Mouse (Mus musculus) skeletal muscle tissue, adult 2 months (tissue): ENCODE measurements around the gene Fry.

Experiments
- DNase-seq: peaks from one replicate; pipeline ENCODE4 v3.0.0-alpha.2; 2012; ENCODE audit warnings: low read depth, low spot score

Fry gene

DNA sequence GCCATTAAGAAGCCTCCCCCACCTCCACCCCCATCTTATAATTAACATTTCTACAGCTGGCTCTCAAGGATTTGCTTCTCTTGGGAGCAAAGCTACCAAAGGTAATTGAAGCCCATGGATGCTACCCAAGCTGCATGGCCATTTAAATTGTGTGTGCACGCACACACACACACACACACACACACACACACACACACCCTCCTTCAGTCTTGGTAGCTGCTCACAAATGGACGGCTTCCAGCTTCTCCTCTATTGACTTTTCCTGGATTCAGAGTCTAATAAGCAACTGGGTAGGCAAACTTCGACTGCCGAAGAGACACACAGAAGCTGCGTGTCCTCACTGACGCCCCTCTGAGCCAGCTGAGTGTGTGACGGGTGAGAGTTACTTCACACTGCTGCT is 11.7 kb downstream of the Fry start:
- no peak for DNase-seq

DNA sequence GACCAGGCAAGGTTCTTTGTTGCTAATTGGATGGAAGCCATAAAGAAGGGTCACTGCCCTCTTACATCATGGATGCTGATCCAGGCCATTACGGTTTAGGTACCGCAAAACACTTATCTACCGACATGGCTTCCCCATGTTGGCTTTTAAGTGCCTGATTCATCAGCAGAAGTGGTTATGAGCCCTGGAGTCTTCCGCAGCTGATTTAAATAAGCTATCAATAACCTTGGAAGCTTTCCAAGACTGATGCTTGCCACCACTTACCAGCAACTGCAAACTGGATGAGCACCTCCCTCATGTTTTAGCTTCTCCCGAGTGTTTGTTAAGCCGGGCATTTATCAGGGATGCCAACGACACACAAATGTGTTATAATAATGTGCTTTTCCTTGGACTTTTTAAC is 12.7 kb downstream of the Fry start:
- no peak for DNase-seq

DNA sequence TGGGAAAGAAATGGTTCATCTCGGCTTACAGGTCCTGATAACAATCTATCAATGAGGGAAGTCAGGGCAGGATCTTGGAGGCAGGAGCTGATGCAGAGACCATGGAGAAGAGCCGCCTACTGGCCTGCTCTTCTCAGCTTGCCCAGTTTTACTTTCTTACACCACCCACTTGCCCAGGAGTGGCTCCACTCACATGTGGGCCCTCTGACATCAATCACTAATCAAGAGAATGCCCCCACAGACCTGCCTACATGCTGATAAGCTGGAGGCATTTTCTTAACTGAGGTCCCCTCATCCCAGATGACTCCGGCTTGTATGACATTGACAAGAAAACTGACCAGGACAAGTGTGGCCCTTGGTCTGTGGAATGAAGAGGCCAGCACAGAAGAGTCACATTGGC is 16.2 kb downstream of the Fry start:
- no peak for DNase-seq

DNA sequence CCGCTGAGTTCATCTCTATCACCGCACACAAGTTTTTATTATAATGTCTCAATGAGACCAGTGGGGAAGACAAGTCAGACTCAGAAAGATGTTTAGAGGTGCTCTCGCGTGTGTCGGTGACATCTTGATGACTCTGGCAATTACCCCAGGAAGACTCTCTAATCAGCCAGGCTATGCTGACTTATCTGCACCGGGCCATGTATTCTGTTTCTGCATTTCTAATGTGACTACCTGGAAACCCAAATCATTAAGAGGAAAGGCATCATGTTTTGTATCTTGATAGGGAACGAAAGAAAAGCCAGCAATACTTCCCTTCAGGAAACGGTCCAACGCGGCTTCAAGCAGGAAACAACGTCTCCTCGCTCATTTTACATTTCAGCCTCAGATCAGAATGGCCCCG is 17.1 kb downstream of the Fry start:
- no peak for DNase-seq

DNA sequence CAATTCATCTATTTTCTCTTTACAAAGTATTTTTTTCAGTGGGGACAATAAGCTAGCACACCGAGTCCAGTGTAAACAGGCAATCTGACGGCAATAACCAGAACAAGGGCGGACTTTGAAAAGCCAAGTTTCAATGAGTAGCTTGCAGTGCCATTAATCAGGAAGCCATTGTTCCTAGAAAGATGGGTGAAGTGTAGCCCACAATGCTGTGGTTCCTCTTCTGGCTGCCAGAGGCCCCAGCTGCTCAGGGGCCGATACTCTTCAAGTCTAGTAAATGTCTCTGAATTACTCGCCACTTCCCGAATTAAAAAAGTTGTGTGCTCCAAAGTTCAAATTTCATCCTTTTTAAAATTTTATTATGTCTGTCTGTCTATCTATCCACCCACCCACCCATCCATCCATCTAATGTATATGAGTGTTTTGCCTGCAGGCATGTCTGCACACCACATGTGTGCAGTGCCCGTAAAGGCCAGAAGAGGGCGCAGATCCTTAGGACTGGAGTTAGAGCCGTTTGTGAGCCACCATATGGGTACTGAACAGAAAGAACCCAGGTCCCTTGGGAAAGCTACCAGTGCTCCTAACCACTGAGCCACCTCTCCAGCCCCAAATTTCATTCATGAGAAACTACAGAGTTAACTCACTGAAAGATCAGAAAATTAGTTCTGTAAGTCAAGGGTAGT is 19.5 kb downstream of the Fry start:
- DNase-seq: no peak

DNA sequence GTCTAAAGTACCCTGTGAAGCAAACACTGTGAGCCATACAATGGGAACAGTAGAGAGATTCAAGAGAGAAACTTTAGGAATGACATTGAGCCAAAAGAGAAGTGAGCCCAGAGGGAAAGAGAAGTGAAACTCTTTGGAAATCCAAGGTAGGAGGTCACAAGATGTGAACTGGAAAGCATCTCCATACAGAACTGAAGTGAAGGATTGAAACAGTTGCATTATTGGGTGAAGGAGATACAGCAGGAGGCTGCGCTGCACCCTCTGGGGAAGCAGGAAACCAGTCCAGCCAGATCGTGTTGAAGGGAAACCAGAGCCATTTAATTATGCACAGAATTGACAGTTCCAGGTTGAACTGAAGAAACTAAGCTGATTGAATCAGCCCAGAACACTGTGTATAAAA is 22.1 kb downstream of the Fry start:
- DNase-seq: no peak

DNA sequence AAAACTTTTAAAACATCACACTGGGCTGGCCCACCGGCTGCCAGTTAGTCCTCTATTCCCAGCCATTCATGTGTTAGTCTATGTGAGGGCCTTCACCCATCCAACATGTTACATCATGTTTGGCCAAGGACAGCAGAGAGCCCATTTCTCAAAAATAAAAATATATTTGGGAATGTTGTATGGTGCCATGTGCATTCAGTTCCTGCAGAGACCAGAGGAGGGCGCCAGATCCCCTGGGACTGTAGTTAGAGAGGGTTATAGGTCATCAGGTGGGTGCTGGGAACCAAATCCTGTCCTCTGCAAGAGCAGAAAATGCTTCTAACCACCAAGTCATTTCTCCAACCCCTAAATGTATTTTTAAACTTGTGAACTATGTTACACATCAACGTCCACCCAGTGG is 27.5 kb downstream of the Fry start:
- no peak for DNase-seq

DNA sequence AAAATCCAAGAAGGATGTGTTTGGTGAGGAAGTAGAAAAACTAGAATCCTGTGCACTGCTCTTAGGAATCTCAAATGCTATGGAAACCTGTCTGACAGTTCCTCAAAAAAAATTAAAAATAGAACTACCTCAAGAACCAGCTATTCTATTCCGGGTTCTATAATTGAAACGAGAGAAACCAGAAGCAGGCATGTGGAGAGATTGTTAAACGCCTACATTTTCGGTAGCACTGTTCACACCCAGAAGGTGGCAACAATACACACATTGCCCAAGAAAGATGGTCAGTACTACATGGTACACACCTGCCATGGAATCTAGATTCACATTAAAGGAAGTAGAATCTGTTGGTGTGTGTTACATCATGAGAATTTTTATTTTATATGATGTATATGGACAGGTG is 28.2 kb downstream of the Fry start:
- DNase-seq: no peak

DNA sequence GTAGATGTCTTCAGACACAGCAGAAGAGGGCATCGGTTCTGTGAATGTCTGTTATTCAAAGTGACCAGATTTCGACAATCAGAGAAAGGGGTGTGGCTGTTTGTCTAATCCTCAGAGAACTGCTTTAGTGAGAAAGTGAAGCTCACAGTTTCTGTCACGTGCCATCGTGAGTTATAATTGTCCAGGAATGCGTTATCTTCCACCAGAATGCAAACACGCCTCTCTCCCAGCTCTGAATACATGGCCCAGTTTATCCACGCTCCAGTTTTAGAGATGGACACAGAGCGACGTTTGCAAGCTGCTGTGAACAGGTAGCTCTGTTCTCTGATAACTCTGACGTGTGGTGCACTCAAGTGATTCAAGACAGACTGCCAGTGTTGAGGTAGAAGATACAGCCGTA is 31.3 kb downstream of the Fry start:
- no peak for DNase-seq

DNA sequence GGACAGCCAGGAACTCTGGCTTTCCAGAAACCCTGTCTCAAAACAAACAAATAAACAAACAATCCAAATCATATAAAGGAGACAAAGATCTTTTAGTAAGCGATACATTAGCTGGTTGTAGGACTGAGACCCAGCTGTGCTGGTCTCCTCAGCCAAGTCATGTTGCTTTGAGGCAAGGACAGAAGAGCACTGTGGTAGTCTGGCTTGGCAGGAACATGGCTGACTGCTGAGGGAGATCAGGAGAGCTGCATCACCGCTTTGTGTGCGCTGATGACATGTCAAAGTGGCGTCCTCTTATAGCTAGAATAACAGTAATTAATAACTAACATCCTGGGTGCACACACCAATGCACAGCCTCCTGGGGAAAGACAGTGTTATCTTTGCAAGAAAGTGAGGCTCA is 32.5 kb downstream of the Fry start:
- DNase-seq: no peak

DNA sequence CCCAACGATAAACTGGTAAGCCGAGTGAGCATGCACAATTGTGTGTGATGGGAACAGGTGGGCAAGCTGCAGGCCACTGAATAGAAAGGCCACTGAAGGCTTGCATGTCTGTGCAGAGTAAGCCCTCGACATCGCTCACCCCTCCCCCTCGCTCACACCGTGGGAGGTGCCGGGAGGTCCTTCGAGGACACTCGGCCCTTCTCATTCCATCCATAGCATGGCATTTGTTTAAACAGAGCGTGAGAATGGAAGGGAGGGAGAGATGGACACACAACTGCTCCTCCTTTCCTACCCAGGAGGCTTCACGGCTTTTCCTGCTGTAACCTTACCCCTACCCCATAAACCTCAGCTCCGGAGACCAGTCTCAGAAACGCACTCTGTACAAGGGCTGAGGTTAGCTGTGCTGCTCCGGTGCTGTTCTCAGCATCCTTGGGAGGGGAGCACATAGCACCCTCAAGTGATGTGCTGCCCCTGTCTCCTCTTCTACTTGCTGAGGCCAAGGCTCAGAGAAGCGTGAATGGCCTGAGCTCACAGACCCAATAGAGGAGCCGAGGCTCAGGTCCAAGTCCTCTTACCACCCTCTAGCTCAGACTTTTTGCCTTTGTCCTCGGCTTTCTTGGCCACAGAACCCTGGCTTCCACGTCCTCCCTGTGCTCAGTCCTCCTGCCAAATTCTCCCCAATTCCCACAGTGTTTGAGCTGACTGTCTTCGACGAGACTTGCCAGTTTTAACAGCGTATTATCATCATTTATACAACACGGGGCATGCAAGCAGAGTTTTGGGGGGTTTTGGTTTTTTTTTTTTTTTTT is 33.8 kb downstream of the Fry start:
- peak; percentile 56 for DNase-seq

DNA sequence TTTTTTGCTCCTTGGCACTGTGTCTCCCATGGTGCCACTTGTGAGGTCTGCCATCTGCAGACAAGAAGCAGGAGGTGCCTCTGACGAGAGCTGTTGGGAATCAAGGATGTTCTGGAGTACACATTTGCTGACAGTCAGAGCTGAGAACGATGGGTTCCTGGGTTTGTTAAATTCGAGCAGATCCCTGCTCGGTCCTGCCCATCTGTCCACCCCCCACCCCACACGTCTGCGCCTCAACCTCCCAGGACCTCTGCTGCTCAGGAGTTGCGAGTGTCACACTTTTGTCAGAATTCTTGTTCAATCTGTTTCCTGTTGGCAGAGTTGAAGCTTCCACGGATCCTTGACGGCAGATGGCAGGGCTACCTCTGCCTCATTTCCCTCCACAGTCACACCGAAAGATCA is 34.4 kb downstream of the Fry start:
- no peak for DNase-seq

DNA sequence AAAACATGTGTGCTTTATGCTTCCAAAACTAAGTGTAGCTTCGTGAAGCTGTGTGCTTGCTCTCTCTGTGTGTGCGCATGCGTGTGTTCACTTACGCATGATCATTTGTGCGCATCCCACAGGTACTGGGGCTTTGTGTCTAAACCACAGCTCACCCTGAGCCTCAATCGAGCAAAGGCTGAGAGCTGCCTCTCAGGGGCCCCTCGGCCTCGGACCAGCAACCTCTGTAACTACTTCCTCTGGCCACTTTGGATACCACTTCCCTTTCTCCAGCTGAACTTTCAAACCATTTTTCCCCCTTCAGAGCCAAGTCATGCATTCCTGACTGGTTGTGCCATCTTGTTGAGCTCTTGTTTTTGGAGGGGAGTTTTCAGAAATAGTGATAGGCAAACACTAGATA is 36.9 kb downstream of the Fry start:
- no peak for DNase-seq

DNA sequence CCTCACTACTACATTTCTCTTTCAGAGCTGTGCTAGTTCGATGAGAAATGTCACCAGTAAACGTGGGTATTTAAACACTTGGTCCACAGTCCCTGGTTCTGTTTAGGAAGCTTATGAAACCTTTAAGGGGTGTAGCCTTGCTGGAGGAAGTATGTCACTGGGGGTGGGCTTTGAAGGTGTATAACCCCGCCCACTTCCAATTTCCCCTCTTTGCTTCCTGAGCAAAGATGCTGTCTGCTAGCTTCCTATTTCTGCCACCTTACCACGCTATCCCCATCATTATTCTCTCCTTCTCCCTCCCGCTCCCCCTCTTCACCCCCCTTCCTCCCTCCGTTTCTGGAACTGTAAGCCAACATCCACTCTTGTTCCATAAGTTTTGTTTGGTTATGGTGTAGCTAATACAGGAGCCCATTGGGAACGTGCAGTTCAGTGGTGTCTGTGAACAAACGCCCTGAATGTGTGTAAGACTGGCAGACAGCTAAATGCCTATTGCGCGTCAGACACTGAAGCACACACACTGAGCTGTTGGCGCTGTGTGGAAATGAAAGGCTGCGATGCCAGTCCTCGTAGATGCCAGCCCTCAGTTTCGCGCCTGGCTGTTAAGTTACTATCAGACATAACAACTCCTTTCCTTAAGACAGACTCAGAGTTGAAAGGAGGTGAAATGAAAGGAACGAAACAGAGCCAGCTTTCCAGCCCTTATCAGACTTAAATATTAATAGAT is 37.8 kb downstream of the Fry start:
- no peak for DNase-seq

DNA sequence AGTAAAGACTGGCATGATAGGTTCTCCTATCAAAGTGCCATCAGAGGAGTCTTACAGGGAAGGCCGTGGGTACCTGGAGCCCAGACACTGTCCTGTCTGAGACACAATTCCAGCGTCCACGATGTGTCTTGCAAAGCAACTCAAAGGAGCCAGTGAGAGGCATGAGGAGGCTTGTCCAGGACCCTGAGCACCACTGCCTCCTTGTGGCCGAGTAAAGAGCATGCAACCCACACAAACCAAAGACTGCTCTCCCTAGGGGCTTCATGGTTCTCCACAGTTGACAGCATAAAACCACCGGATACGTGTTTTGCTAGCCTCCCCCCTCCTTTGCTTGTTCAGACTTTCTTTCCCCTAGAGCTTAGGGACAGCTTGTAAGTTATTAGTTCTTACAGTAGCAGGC is 39.2 kb downstream of the Fry start:
- DNase-seq: peak; percentile 47

DNA sequence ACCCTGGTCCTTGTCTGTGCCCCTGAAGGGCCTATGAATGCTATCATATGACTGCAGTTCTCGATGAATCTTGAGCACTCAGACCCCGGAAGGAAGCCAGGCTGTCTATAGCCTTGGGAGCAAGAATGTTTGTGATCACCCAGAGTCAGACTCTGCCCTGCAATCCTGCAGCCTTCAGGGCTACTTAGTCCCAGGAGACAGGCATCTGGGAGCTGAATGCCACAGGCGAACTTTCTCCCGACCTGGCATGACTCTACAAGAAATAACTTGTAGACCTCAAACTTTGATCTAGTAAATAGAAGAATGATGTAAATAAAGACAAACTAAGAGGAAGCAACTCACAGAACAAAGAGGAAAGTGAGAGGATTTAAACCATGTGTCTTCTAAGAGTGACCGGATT is 40.7 kb downstream of the Fry start:
- DNase-seq: no peak

DNA sequence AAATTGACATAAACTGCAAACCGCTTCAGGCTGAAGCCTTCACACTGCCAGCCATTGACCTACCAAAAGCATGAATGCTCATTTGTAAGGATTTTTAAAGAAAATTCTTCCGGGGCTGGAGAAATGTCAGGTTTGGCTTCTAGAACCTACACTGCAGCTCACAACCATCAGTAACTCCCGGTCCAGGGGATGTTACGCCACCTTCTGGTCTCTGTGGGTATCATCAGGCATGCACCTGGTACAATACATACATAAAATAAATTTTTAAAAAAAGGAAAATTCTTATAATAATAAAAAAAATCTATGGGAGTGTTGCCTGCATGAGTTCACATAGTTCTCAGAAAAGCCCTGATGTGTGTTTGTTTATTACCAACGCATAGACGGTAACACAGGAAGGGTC is 42.7 kb downstream of the Fry start:
- no peak for DNase-seq

DNA sequence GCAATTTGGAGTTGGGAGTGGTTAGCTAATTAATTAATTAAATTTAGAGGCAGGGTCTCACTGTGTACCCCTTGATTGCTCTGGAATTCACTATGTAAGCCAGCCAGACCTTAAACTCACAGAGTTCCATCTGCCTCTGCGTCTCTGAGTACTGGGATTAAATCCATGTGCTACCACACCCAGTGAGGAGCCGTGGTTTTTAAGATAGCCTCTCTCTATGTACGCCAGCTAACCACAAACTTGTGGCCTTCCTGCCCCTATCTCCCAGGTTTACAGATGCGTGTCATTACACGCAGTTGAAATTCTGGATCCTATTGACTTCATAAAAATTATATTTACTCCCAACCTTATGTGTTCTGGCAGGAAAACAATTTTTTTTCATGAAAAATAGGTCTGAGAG is 43.5 kb downstream of the Fry start:
- no peak for DNase-seq

DNA sequence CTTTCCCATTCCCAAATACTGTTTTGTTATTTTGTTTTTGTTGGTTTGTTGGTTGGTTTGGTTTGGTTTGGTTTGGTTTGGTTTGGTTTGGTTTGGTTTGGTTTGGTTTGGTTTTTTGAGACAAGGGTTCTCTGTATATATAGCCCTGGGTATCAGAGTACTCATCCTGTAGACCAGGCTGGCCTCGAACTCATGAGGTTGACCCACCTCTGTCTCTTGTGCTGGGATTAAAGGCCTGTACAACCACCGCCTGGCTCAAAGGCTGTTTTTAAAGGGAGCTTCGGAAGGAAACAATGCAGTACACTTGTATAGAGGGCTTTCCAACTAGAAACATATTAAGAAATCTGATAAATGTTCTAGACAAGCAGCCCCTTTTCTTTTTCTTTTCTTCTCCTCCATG is 46.2 kb downstream of the Fry start:
- DNase-seq: no peak

DNA sequence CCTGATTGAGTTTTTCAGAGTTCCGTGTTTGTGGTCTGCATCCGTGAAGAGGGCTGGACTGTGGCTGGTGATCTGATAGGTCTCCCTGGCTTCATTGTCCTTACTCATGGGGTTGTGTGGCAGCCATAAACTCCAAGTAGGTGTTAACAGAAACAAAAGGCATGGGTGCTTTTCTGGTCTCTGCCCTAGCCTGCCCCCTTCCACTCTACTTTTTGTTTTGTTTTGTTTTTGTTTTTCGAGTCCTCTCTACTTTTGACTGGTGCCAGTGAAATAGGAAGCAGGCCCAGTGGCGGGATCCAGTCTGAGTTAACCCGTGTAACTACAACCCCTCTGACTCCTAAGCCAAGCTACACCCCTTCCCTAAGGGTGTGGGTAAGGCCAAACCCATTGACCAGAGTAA is 48.4 kb downstream of the Fry start:
- DNase-seq: no peak

DNA sequence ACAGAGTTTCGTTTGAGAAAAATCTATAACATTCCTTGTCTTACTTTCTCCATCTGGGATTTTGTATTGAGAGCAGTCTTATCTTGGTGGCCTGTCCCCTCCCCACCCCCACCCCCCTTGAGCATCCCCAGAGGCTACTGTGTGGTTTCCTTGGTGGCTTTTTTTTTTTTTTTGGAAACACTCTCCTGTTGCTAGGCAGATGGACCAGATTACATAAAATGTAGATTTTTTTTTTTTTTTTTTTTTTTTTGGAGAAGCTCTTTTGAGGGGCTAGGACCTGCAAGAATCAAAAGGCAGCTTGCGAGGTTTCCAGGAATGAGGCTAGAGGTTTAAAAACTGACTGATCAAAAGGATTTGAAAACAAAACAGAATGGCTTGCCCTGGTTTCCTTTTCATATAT is 48.8 kb downstream of the Fry start:
- DNase-seq: no peak

DNA sequence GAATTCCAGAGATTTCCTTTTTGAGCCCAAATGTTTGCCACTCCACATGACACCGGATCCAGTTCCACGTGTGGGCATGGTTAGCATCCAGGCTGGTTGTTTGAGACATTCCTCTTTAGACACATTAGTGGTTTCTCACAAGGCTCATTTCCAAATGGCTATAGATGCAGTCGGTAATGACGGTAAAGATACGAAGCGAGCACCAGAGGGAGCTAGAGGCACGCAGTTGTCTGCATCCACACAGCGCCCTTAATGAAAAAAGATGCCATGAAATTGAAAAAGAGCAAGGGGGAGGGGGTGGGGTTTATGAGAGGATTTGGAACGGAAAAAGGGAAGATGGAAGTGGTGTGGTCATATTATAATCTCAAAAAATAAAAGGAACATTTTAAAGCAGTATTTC is 50.3 kb downstream of the Fry start:
- peak; percentile 34 for DNase-seq

DNA sequence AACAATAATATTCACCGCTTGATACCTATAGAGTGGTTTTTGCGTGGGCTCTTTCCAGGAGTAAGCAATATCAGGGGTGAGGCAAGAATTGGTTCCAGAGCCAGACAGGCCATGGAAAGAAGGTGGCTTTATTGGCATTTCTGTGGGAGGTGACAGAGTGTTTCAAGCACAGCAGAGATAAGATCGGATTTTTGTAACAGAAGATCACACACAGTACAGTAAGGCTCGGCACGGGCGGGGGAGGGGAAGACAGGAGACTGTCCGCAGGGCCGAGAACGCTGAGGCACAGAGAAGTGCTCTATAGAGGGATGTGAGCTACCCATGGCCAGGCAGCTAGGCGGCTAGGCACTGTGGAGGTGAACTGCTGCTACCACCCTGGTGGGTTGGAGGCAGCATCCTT is 53.1 kb downstream of the Fry start:
- no peak for DNase-seq
